Mouse (Mus musculus) C2C12 (cell line): ENCODE measurements around the gene Limch1.

Source experiments
- CTCF ChIP-seq: IDR thresholded peaks from one replicate; pipeline ENCODE4 v1.5.1; 2011; ENCODE audit not compliant: control insufficient read depth, insufficient read depth, insufficient read length
- MAX ChIP-seq: IDR thresholded peaks from one replicate; pipeline ENCODE4 v1.6.1; 2011; ENCODE audit warnings: mild to moderate bottlenecking, control low read depth
- MYOD1 ChIP-seq: IDR thresholded peaks from one replicate; pipeline ENCODE4 v1.6.1; 2011; ENCODE audit warnings: low read depth; ENCODE audit not compliant: control insufficient read depth, insufficient read length
- MYOG ChIP-seq: IDR thresholded peaks from one replicate; pipeline ENCODE4 v1.6.1; 2011; ENCODE audit not compliant: control insufficient read depth, insufficient read length; ENCODE audit errors: extremely low read depth
- USF1 ChIP-seq: IDR thresholded peaks from one replicate; pipeline ENCODE4 v1.6.1; 2011; ENCODE audit warnings: low read depth, mild to moderate bottlenecking, control low read depth, moderate library complexity

- TF ChIP-seq CTCF (no peak), MAX (no peak), USF1 (no peak), MYOD1 (no peak), MYOG (no peak)
These were observed 284.3 kb downstream of the Limch1 start for GRCm38 (mm10) chr5:67029946-67030345.
